ENCODE assay signal across 9 mouse cellular contexts in the genomic region with DNA sequence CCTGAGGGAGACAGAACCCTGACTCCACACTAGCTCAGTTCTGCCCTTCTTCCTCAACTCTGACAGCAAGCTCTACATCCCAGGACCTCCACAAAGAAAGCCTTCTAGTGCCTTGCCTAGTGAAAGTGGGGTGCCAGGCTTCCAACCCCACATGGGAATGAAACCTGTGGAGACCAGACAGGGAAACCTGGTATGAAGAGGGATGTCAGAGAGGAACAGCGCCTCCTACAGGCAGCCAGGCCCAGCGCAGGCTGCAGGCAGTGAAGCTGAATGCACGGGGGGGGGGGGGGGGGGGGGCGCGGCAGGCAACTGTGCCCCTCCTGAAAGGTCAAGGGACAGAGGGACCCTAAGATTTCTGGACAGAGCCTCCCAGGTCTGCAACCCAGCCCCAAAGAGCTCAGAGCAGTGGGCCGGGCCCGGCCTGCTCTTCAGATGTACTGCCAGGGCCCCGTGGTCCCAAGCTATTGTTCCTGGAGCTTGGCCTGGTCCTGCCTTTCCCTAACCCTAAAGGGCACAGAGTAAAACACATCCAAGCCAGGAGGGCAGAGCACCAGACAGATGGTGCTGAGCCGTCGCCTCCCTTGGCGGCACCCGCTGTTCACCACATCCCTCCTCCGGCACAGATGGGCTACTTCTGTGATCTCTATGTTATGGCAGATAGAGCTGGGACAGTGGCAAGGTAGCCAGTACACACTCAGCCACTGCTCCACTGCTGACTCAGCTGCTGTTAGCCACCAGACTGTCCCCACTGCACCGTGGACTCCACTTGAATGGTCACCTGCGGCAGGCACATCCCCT. TPM values are rescaled to one million over a fixed set of nuclear protein-coding genes. Genes with fewer than 3 reads are reported as not detected.
DNase-seq lines count a peak whose midpoint lies in the region; ATAC-seq and TF ChIP-seq lines count a peak whose summit lies in the region.
"Had no signal": no experiment of that assay in that cellular context is flagged by ENCODE, and none has a peak within 500 bp of the region (broad histone marks: within the 10 kb centered on the region; RNA-seq: fewer than 3 reads in every experiment).

No protein-coding gene starts in this region.

- 78% methylated on average over 12 of the region's 15 CpGs for WGBS in heart, postnatal 0 days
- 51% methylated on average over 14 of the region's 15 CpGs for WGBS in hindbrain, postnatal 0 days
- 64% methylated on average over 15 of the region's 15 CpGs for WGBS in small intestine, adult 2 months
- WGBS in kidney, embryonic 15.5 days = 72% methylated on average over 13 of the region's 15 CpGs

- peak; percentile 14; the same call in 1 of the 2 replicates for TF ChIP-seq CTCF in heart, postnatal 0 days (IDR thresholded peaks at IDR 0.05; ENCODE audit: low read depth)
- peak; percentile 62 for TF ChIP-seq CTCF in hindbrain, postnatal 0 days (IDR thresholded peaks at IDR 0.05; ENCODE audit: low read depth)
- peak; percentile 46; the same call in 1 of the 2 replicates for TF ChIP-seq CTCF in small intestine, adult 2 months (IDR thresholded peaks at IDR 0.05; ENCODE audit: extremely low read depth, insufficient read length, insufficient replicate concordance, low read depth, low read length)

- peaks cover 41% of the 10 kb centered on the region for H3K27me3 ChIP-seq in heart, postnatal 0 days (ENCODE audit: control insufficient read depth, insufficient read depth, low read length)
- H3K27me3 ChIP-seq in hindbrain, postnatal 0 days (ENCODE audit: insufficient read depth, low read length) = no peaks in the 10 kb centered on the region
- H3K27me3 ChIP-seq in small intestine, adult 2 months (ENCODE audit: control insufficient read depth, insufficient read depth, low read length) = peaks cover 19% of the 10 kb centered on the region; the same call in 1 of the 2 replicates
- peaks cover 26% of the 10 kb centered on the region for H3K27me3 ChIP-seq in kidney, embryonic 15.5 days
- H3K27me3 ChIP-seq: hindbrain, embryonic 15.5 days had no signal

- peaks cover 4% of the 10 kb centered on the region; the same call in 1 of the 2 replicates for H3K4me1 ChIP-seq in heart, postnatal 0 days (ENCODE audit: control insufficient read depth, insufficient read depth)
- H3K4me1 ChIP-seq in hindbrain, postnatal 0 days (ENCODE audit: insufficient read depth, low read length) = peaks cover 23% of the 10 kb centered on the region
- H3K4me1 ChIP-seq in small intestine, adult 2 months (ENCODE audit: control insufficient read depth, insufficient read depth, insufficient read length, low read length) = no peaks in the 10 kb centered on the region
- H3K4me1 ChIP-seq in kidney, embryonic 15.5 days = peaks cover 36% of the 10 kb centered on the region

- no peak for TF ChIP-seq POLR2A in small intestine, adult 2 months (IDR thresholded peaks at IDR 0.05; ENCODE audit: low read depth, low read length)

- H3K4me3 ChIP-seq in heart, postnatal 0 days (ENCODE audit: low read depth, low read length) = no peak overlapping the region
- no peak overlapping the region for H3K4me3 ChIP-seq in hindbrain, postnatal 0 days (ENCODE audit: low read length)
- no peak overlapping the region for H3K4me3 ChIP-seq in small intestine, adult 2 months (ENCODE audit: low read depth, low read length)
- no peak overlapping the region for H3K4me3 ChIP-seq in kidney, embryonic 15.5 days (replicated peaks)
- H3K4me3 ChIP-seq: hindbrain, embryonic 15.5 days had no signal

- no peak for ATAC-seq in heart, postnatal 0 days (ENCODE audit: insufficient read depth, low read depth)
- no peak for ATAC-seq in hindbrain, postnatal 0 days
- ATAC-seq in kidney, embryonic 15.5 days (replicated peaks; ENCODE audit: low FRiP score) = no peak

- no peak overlapping the region for H3K27ac ChIP-seq in heart, postnatal 0 days (ENCODE audit: low read depth)
- H3K27ac ChIP-seq in hindbrain, postnatal 0 days = no peak overlapping the region
- no peak overlapping the region for H3K27ac ChIP-seq in small intestine, adult 2 months (ENCODE audit: insufficient read depth, low read depth, low read length)
- H3K27ac ChIP-seq in kidney, embryonic 15.5 days = no peak overlapping the region

- H3K9me3 ChIP-seq in heart, postnatal 0 days (replicated peaks; ENCODE audit: control insufficient read depth, low read length) = no peaks in the 10 kb centered on the region
- no peaks in the 10 kb centered on the region for H3K9me3 ChIP-seq in hindbrain, postnatal 0 days (ENCODE audit: low read length)
- H3K9me3 ChIP-seq in kidney, embryonic 15.5 days (replicated peaks) = no peaks in the 10 kb centered on the region
- H3K9me3 ChIP-seq: hindbrain, embryonic 15.5 days had no signal

- no peak overlapping the region for H3K9ac ChIP-seq in heart, postnatal 0 days (replicated peaks; ENCODE audit: low read depth, low read length)
- H3K9ac ChIP-seq in hindbrain, postnatal 0 days (replicated peaks; ENCODE audit: low read length) = no peak overlapping the region
- no peak overlapping the region for H3K9ac ChIP-seq in kidney, embryonic 15.5 days
- H3K9ac ChIP-seq: hindbrain, embryonic 15.5 days had no signal

- no peak overlapping the region for H3K4me2 ChIP-seq in heart, postnatal 0 days (ENCODE audit: low read depth, low read length)
- H3K4me2 ChIP-seq in hindbrain, postnatal 0 days (ENCODE audit: low read depth, low read length) = no peak overlapping the region
- no peak overlapping the region for H3K4me2 ChIP-seq in kidney, embryonic 15.5 days

- TF ChIP-seq EP300 in heart, postnatal 0 days (IDR thresholded peaks at IDR 0.05; ENCODE audit: low read depth) = no peak

- no peak for DNase-seq in heart, postnatal 0 days (ENCODE audit: low spot score)
- DNase-seq in heart, adult 8-10 months (ENCODE audit: low spot score) = no peak
- peak; percentile 48 for DNase-seq in thymus, postnatal 0 days (ENCODE audit: low spot score)
- DNase-seq in thymus, adult 18-20 months = no peak
- DNase-seq in hindbrain, postnatal 0 days (ENCODE audit: low spot score) = peak; percentile 43
- DNase-seq in urinary bladder, adult 18-20 months (ENCODE audit: low spot score in 2 of 2) = no peak

- H3K36me3 ChIP-seq in heart, postnatal 0 days (replicated peaks; ENCODE audit: control insufficient read depth, insufficient read depth, low read length) = no peaks in the 10 kb centered on the region
- no peaks in the 10 kb centered on the region for H3K36me3 ChIP-seq in hindbrain, postnatal 0 days (ENCODE audit: insufficient read depth, low read length)
- no peaks in the 10 kb centered on the region for H3K36me3 ChIP-seq in small intestine, adult 2 months (ENCODE audit: control insufficient read depth, insufficient read depth, low read length)
- H3K36me3 ChIP-seq in kidney, embryonic 15.5 days = no peaks in the 10 kb centered on the region
- H3K36me3 ChIP-seq: hindbrain, embryonic 15.5 days had no signal

RNA-seq across cellular contexts. Expression of a gene that starts 13.8 kb away (rescaled TPM):
- not detected in 2 replicates for total RNA-seq in heart, postnatal 0 days (2014; rRNA removed; ENCODE audit: low replicate concordance)
- 0.04 TPM in 1 of 2 replicates, not detected in the other for polyA plus RNA-seq in heart, postnatal 0 days (2015; fragmentation: Nextera tagmentation; extraction: Ambion mirVana)
- total RNA-seq in heart, adult 8-10 months (2022) = not detected
- polyA plus RNA-seq in thymus, postnatal 0 days (2015; fragmentation: Nextera tagmentation; extraction: Ambion mirVana) = 1.5 and 2.1 TPM in 2 replicates
- total RNA-seq in hindbrain, postnatal 0 days (2014; rRNA removed) = not detected in 2 replicates
- 0.06 TPM in 1 of 2 replicates, not detected in the other for polyA plus RNA-seq in hindbrain, postnatal 0 days (2015; fragmentation: Nextera tagmentation; extraction: Ambion mirVana)
- 0.06 and 0.11 TPM in 2 replicates for polyA plus RNA-seq in small intestine, adult 2 months (2012; rRNA removed)
- polyA plus RNA-seq in kidney, embryonic 15.5 days (2015; fragmentation: Nextera tagmentation; extraction: Ambion mirVana) = 0.08 TPM in 1 of 2 replicates, not detected in the other
- polyA plus RNA-seq: hindbrain, embryonic 15.5 days had no signal

RNA-seq across cellular contexts. Expression of a gene that starts 21.7 kb away (rescaled TPM):
- not detected in 2 replicates for total RNA-seq in heart, postnatal 0 days (2014; rRNA removed; ENCODE audit: low replicate concordance)
- not detected in 2 replicates for polyA plus RNA-seq in heart, postnatal 0 days (2015; fragmentation: Nextera tagmentation; extraction: Ambion mirVana)
- not detected for total RNA-seq in heart, adult 8-10 months (2022)
- polyA plus RNA-seq in thymus, postnatal 0 days (2015; fragmentation: Nextera tagmentation; extraction: Ambion mirVana) = 0.13 and 0.27 TPM in 2 replicates
- total RNA-seq in hindbrain, postnatal 0 days (2014; rRNA removed) = 27.3 and 28.9 TPM in 2 replicates
- polyA plus RNA-seq in hindbrain, postnatal 0 days (2015; fragmentation: Nextera tagmentation; extraction: Ambion mirVana) = 8.7 and 9.1 TPM in 2 replicates
- 0.30 and 0.91 TPM in 2 replicates for polyA plus RNA-seq in small intestine, adult 2 months (2012; rRNA removed)
- polyA plus RNA-seq in kidney, embryonic 15.5 days (2015; fragmentation: Nextera tagmentation; extraction: Ambion mirVana) = 1.2 and 1.6 TPM in 2 replicates

Comparison
In these comparisons a context has a peak if more than half of its experiments do, and no peak if none do; other contexts are left out.
1. DNase-seq: peak in thymus, postnatal 0 days (single experiment) and hindbrain, postnatal 0 days (single experiment); none in heart, postnatal 0 days (single experiment), heart, adult 8-10 months (single experiment), thymus, adult 18-20 months (0 of 2) and urinary bladder, adult 18-20 months (0 of 2).
2. Peak in every context shown above with its lines, with median percentiles within 50 percentile points of each other: CTCF ChIP-seq.